8 mouse cellular contexts compared by ENCODE assay signal in genomic region chr7:105639756-105640155, GRCm38 (mm10). TPM values are rescaled to one million over a fixed set of nuclear protein-coding genes. Genes with fewer than 3 reads are reported as not detected.
DNase-seq lines count a peak whose midpoint lies in the region; ATAC-seq and TF ChIP-seq lines count a peak whose summit lies in the region.

Gene Timm10b, plus strand, starts transcription at chr7:105640056.

- TF ChIP-seq RAD21 in CH12.LX (IDR thresholded peaks at IDR 0.05; ENCODE audit: low read depth, low read length): no peak

- no peak for TF ChIP-seq CTCF in CH12.LX (conservative IDR thresholded peaks at IDR 0.05 in 1 of 2, IDR thresholded peaks at IDR 0.05 in 1 of 2; ENCODE audit: low read depth in 2 of 2, low read length in 2 of 2)

- no peak for TF ChIP-seq POLR2A in CH12.LX (IDR thresholded peaks at IDR 0.05; ENCODE audit: low read depth, low read length)

- WGBS in forebrain, embryonic 11.5 days: 8% methylated on average over 2 of the region's 2 CpGs
- WGBS in liver, embryonic 11.5 days: 7% methylated on average over 2 of the region's 2 CpGs
- 0% methylated on average over 2 of the region's 2 CpGs for WGBS in stomach, embryonic 16.5 days

- peaks cover 7 to 39% of the 10 kb centered on the region in 2 experiments; a peak in 3 of 4 replicates for H3K4me1 ChIP-seq in CH12.LX (ENCODE audit: control insufficient read depth in 1 of 2, insufficient read depth in 2 of 2)
- peaks cover 10% of the 10 kb centered on the region for H3K4me1 ChIP-seq in forebrain, embryonic 11.5 days (replicated peaks; ENCODE audit: control insufficient read depth, insufficient read depth, low read length)
- peaks cover 11% of the 10 kb centered on the region for H3K4me1 ChIP-seq in liver, embryonic 11.5 days (replicated peaks; ENCODE audit: control insufficient read depth, insufficient read depth, low read length)
- peaks cover 16% of the 10 kb centered on the region for H3K4me1 ChIP-seq in stomach, embryonic 16.5 days (ENCODE audit: control insufficient read depth, insufficient read depth, low read length)

- peak within 1 kb of the TSS; percentile 91 to 99 (median 93) for H3K4me3 ChIP-seq in CH12.LX (replicated peaks in 1 of 3; ENCODE audit: low read depth in 2 of 3, low read length in 2 of 3, poor library complexity in 1 of 3)
- H3K4me3 ChIP-seq in forebrain, embryonic 11.5 days (ENCODE audit: low read depth, low read length): peak within 1 kb of the TSS; percentile 69
- peak within 1 kb of the TSS; percentile 78 for H3K4me3 ChIP-seq in liver, embryonic 11.5 days (ENCODE audit: low read depth, low read length)
- H3K4me3 ChIP-seq in stomach, embryonic 16.5 days (replicated peaks; ENCODE audit: low read length): peak within 1 kb of the TSS; percentile 84

- H3K36me3 ChIP-seq in CH12.LX (replicated peaks in 1 of 2; ENCODE audit: control insufficient read depth in 1 of 2, insufficient read depth in 1 of 2, low read length in 1 of 2): peaks cover 18 to 71% of the 10 kb centered on the region in 2 experiments
- no peaks in the 10 kb centered on the region; the same call in 1 of the 2 replicates for H3K36me3 ChIP-seq in forebrain, embryonic 11.5 days (ENCODE audit: control insufficient read depth, insufficient read depth, low read length)
- H3K36me3 ChIP-seq in liver, embryonic 11.5 days (ENCODE audit: control insufficient read depth, insufficient read depth, low read length): peaks cover 16% of the 10 kb centered on the region; the same call in 1 of the 2 replicates
- H3K36me3 ChIP-seq in stomach, embryonic 16.5 days (ENCODE audit: control insufficient read depth, insufficient read depth, low read length): no peaks in the 10 kb centered on the region

- DNase-seq in adrenal gland, adult 18-20 months (ENCODE audit: low spot score in 2 of 2): no peak
- DNase-seq in adrenal gland, adult (ENCODE audit: inconsistent age in 2 of 2, low spot score in 1 of 2): no peak
- no peak for DNase-seq in CH12.LX (ENCODE audit: extremely low read depth)
- DNase-seq in forebrain, embryonic 11.5 days (ENCODE audit: low spot score): no peak
- DNase-seq in liver, embryonic 11.5 days (ENCODE audit: low spot score): no peak
- no peak for DNase-seq in embryo, embryonic 9.5 days (ENCODE audit: extremely low spot score)

- no peaks in the 10 kb centered on the region for H3K27me3 ChIP-seq in CH12.LX (replicated peaks)
- H3K27me3 ChIP-seq in forebrain, embryonic 11.5 days (ENCODE audit: control insufficient read depth, insufficient read depth, low read length): no peaks in the 10 kb centered on the region
- H3K27me3 ChIP-seq in liver, embryonic 11.5 days (replicated peaks; ENCODE audit: control insufficient read depth, insufficient read depth, low read length): no peaks in the 10 kb centered on the region
- no peaks in the 10 kb centered on the region for H3K27me3 ChIP-seq in stomach, embryonic 16.5 days (ENCODE audit: control insufficient read depth, insufficient read depth, low read length)

- no peak for TF ChIP-seq EP300 in CH12.LX (IDR thresholded peaks at IDR 0.05; ENCODE audit: low read length)

- dilution Hi-C loops in CH12.LX (cut with MboI; ENCODE audit: extremely low pct_ligation_motif_present, extremely low pct_unique_long_range_greater_than_20kb, low sequenced_read_pairs): no loop called here

- in situ Hi-C loops in CH12.LX (cut with MboI; ENCODE audit: low pct_ligation_motif_present, low pct_unique_long_range_greater_than_20kb, low sequenced_read_pairs): loop anchor here (10.0 kb wide), 1 partner anchor 165 kb away; no protein-coding TSS in a partner anchor

- H3K4me2 ChIP-seq in CH12.LX (ENCODE audit: insufficient read depth, low read depth, poor library complexity, severe bottlenecking): peak within 1 kb of the TSS; percentile 82
- peak within 1 kb of the TSS; percentile 96 for H3K4me2 ChIP-seq in forebrain, embryonic 11.5 days (ENCODE audit: low read depth, low read length, severe bottlenecking)
- peak within 1 kb of the TSS; percentile 92 for H3K4me2 ChIP-seq in liver, embryonic 11.5 days
- H3K4me2 ChIP-seq in stomach, embryonic 16.5 days (ENCODE audit: low read depth, low read length): peak within 1 kb of the TSS; percentile 87

- H3K9ac ChIP-seq in CH12.LX (ENCODE audit: insufficient read depth, low read depth): peak within 1 kb of the TSS; percentile 79
- H3K9ac ChIP-seq in forebrain, embryonic 11.5 days (ENCODE audit: low read length): peak within 1 kb of the TSS; percentile 80
- H3K9ac ChIP-seq in liver, embryonic 11.5 days (ENCODE audit: low read depth, low read length): peak within 1 kb of the TSS; percentile 74
- peak within 1 kb of the TSS; percentile 91 for H3K9ac ChIP-seq in stomach, embryonic 16.5 days (ENCODE audit: low read length)

- H3K79me2 ChIP-seq in CH12.LX (replicated peaks; ENCODE audit: control insufficient read depth, extremely low read depth, insufficient read depth, poor library complexity, severe bottlenecking): peaks cover 17% of the 10 kb centered on the region; the same call in 1 of the 2 replicates

- peak within 1 kb of the TSS; percentile 27; the same call in 1 of the 2 replicates for H3K27ac ChIP-seq in CH12.LX (ENCODE audit: insufficient read depth, low read depth)
- H3K27ac ChIP-seq in forebrain, embryonic 11.5 days (ENCODE audit: low read depth, low read length): no peak within 1 kb of the TSS
- peak within 1 kb of the TSS; percentile 80 for H3K27ac ChIP-seq in liver, embryonic 11.5 days (ENCODE audit: low read depth, low read length)
- peak within 1 kb of the TSS; percentile 90 for H3K27ac ChIP-seq in stomach, embryonic 16.5 days (ENCODE audit: low read length)

- no peaks in the 10 kb centered on the region for H3K9me3 ChIP-seq in CH12.LX (replicated peaks; ENCODE audit: low read length)
- no peaks in the 10 kb centered on the region for H3K9me3 ChIP-seq in forebrain, embryonic 11.5 days (ENCODE audit: control insufficient read depth, low read length)
- no peaks in the 10 kb centered on the region for H3K9me3 ChIP-seq in liver, embryonic 11.5 days (ENCODE audit: control insufficient read depth, low read length)
- no peaks in the 10 kb centered on the region for H3K9me3 ChIP-seq in stomach, embryonic 16.5 days (replicated peaks; ENCODE audit: control insufficient read depth, low read length)

- ATAC-seq in forebrain, embryonic 11.5 days (replicated peaks; ENCODE audit: low FRiP score): no peak
- ATAC-seq in hematopoietic stem cell, adult 5-6 weeks (replicated peaks in 1 of 2; ENCODE audit: insufficient read depth in 1 of 2, low FRiP score in 2 of 2, low TSS enrichment in 1 of 2, low read depth in 1 of 2, poor library complexity in 2 of 2, severe bottlenecking in 2 of 2): no peak
- ATAC-seq in liver, embryonic 11.5 days (replicated peaks; ENCODE audit: low FRiP score): peak; percentile 8; the same call in 1 of the 2 replicates
- ATAC-seq in stomach, embryonic 16.5 days (ENCODE audit: insufficient read depth, low FRiP score): peak; percentile 4

TF ChIP-seq in CH12.LX, 34 proteins besides CTCF, POLR2A, EP300 and RAD21:
- no peak for TF ChIP-seq JUN (IDR thresholded peaks at IDR 0.05; ENCODE audit: insufficient read depth, low read depth, low read length)
- TF ChIP-seq TCF12 (IDR thresholded peaks at IDR 0.05; ENCODE audit: low read depth, low read length): no peak

RNA-seq across cellular contexts. Expression of gene Timm10b, which starts in this region (rescaled TPM):
- 10 to 100 TPM; 83.2 to 98.0 TPM for total RNA-seq in adrenal gland, adult 18-20 months (2021)
- total RNA-seq in CH12.LX (2012; rRNA removed): 103 and 115 TPM in 2 replicates
- 86.2 and 94.9 TPM in 2 replicates for total RNA-seq in CH12.LX (2014; rRNA removed)
- polyA plus RNA-seq in CH12.LX (2012; ENCODE audit: insufficient read length, low read depth): 89.6 and 99.3 TPM in 2 replicates
- polyA plus RNA-seq in forebrain, embryonic 11.5 days (2014; fragmentation: Nextera tagmentation; extraction: Ambion mirVana): 148 and 151 TPM in 2 replicates
- total RNA-seq in hematopoietic stem cell, adult 5-6 weeks (2017): 40.5 and 55.8 TPM in 2 replicates
- 222 and 242 TPM in 2 replicates for polyA plus RNA-seq in liver, embryonic 11.5 days (2014; fragmentation: Nextera tagmentation; extraction: Ambion mirVana)
- polyA plus RNA-seq in stomach, embryonic 16.5 days (2015; fragmentation: Nextera tagmentation; extraction: Ambion mirVana): 182 and 183 TPM in 2 replicates

Comparison
In these comparisons a context has a peak if more than half of its experiments do, and no peak if none do; other contexts are left out.
1. ATAC-seq: peak in liver, embryonic 11.5 days (single experiment) and stomach, embryonic 16.5 days (single experiment); none in forebrain, embryonic 11.5 days (single experiment) and hematopoietic stem cell, adult 5-6 weeks (0 of 2).
2. Peak in every context shown above with its lines, with median percentiles within 50 percentile points of each other: H3K4me2 ChIP-seq, H3K4me3 ChIP-seq and H3K9ac ChIP-seq.